Mouse (Mus musculus): Measurements from ENCODE around the gene Urgcp.

DNA sequence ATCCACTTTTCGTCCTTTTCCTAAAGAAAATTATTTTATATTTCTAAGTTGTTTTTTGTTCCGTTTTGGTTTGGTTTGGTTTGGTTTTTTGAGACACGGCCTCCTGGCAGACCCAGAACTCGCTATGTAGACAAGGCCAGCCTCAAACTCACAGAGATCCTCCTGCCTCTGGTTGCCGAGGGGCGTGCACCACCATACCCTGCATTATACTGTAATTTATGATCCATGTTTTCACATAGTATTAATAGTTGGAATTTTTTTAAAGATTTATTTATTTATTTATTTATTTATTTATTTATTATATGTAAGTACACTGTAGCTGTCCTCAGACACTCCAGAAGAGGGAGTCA lies 432 bp upstream of the Urgcp start:
- TF ChIP-seq POLR2A (IDR thresholded peaks at IDR 0.05; ENCODE audit: control insufficient read depth, low read depth, low read length) (no peak), CTCF (IDR thresholded peaks at IDR 0.05; ENCODE audit: control insufficient read depth, insufficient read depth, insufficient replicate concordance, low read depth, low read length) (no peak)

All from testis, adult 2 months (tissue).